Mouse (Mus musculus): ENCODE results near the gene Slc4a8. TPM values are rescaled to one million over a fixed set of nuclear protein-coding genes. Genes with fewer than 3 reads are reported as not detected.

Gene Slc4a8
- polyA plus RNA-seq, 1 experiment from 2014 or later, result 11.2 TPM

GRCm38 (mm10) chr15:100870775-100871106 is 109.2 kb downstream of the Slc4a8 start:
- H3K27ac ChIP-seq (ENCODE audit: low read depth, low read length), result peak overlapping the region; percentile 85
- under 1% methylated on average over 14 of the region's 69 CpGs for WGBS
- peak overlapping the region; percentile 84 for H3K4me3 ChIP-seq (ENCODE audit: low read depth, low read length)
- peak overlapping the region; percentile 92 for H3K9ac ChIP-seq (ENCODE audit: low read length)
- ATAC-seq (peak; percentile 76), DNase-seq (ENCODE audit: low spot score) (peak; percentile 86)
- peaks cover 10% of the 10 kb centered on the region for H3K4me1 ChIP-seq (ENCODE audit: control insufficient read depth, insufficient read depth, low read length)
- peak overlapping the region; percentile 83 for H3K4me2 ChIP-seq (ENCODE audit: low read length)
- H3K36me3 ChIP-seq (ENCODE audit: control insufficient read depth, insufficient read depth, low read length), result no peaks in the 10 kb centered on the region
- H3K27me3 ChIP-seq (replicated peaks; ENCODE audit: control insufficient read depth, insufficient read depth, low read length), result peaks cover 8% of the 10 kb centered on the region; the same call in 1 of the 2 replicates
- H3K9me3 ChIP-seq (replicated peaks; ENCODE audit: control insufficient read depth, low read length), result no peaks in the 10 kb centered on the region

- Histone ChIP-seq H3K27me3 (replicated peaks; ENCODE audit: control insufficient read depth, insufficient read depth, low read length) (peaks cover 8% of the 10 kb centered on the region; the same call in 1 of the 2 replicates), H3K27ac (ENCODE audit: low read depth, low read length) (peak overlapping the region; percentile 85), H3K9me3 (replicated peaks; ENCODE audit: control insufficient read depth, low read length) (no peaks in the 10 kb centered on the region), H3K36me3 (ENCODE audit: control insufficient read depth, insufficient read depth, low read length) (no peaks in the 10 kb centered on the region), H3K4me1 (ENCODE audit: control insufficient read depth, insufficient read depth, low read length) (peaks cover 10% of the 10 kb centered on the region), H3K4me3 (ENCODE audit: low read depth, low read length) (peak overlapping the region; percentile 84), H3K4me2 (ENCODE audit: low read length) (peak overlapping the region; percentile 83), H3K9ac (ENCODE audit: low read length) (peak overlapping the region; percentile 92)
- under 1% methylated on average over 53 of the region's 53 CpGs for WGBS
- DNase-seq (ENCODE audit: low spot score) (peak; percentile 33), ATAC-seq (peak; percentile 64)
Measured at GRCm38 (mm10) chr15:100871107-100872011, 109.8 kb downstream of the Slc4a8 start.

GRCm38 (mm10) chr15:100873155-100873554 is 111.6 kb downstream of the Slc4a8 start:
- peak overlapping the region; percentile 11; the same call in 1 of the 2 replicates for H3K4me3 ChIP-seq (ENCODE audit: low read depth, low read length)
- WGBS, result 5% methylated on average over 16 of the region's 16 CpGs
- no peak for ATAC-seq
- peaks cover 10% of the 10 kb centered on the region for H3K4me1 ChIP-seq (ENCODE audit: control insufficient read depth, insufficient read depth, low read length)
- peak overlapping the region; percentile 83 for H3K4me2 ChIP-seq (ENCODE audit: low read length)
- peak; percentile 78 for DNase-seq (ENCODE audit: low spot score)
- H3K9ac ChIP-seq (ENCODE audit: low read length), result no peak overlapping the region
- peaks cover 7% of the 10 kb centered on the region; the same call in 1 of the 2 replicates for H3K27me3 ChIP-seq (replicated peaks; ENCODE audit: control insufficient read depth, insufficient read depth, low read length)
- H3K27ac ChIP-seq (ENCODE audit: low read depth, low read length), result no peak overlapping the region
- no peaks in the 10 kb centered on the region for H3K9me3 ChIP-seq (replicated peaks; ENCODE audit: control insufficient read depth, low read length)
- no peaks in the 10 kb centered on the region for H3K36me3 ChIP-seq (ENCODE audit: control insufficient read depth, insufficient read depth, low read length)

Other genes with a start within 250 kb of the Slc4a8 start
- 22.1 and 23.6 TPM in 2 replicates for gene Tfcp2, start 209.7 kb upstream of the Slc4a8 start, polyA plus RNA-seq (2014; fragmentation: Nextera tagmentation; extraction: Ambion mirVana)
- 36.9 and 42.0 TPM in 2 replicates for gene Pou6f1, start 161.8 kb upstream of the Slc4a8 start, polyA plus RNA-seq (2014; fragmentation: Nextera tagmentation; extraction: Ambion mirVana)
- gene Dazap2, start 146.4 kb upstream of the Slc4a8 start, polyA plus RNA-seq (2014; fragmentation: Nextera tagmentation; extraction: Ambion mirVana), result 210 and 254 TPM in 2 replicates
- gene Smagp, start 124.8 kb upstream of the Slc4a8 start, polyA plus RNA-seq (2014; fragmentation: Nextera tagmentation; extraction: Ambion mirVana), result 1.6 and 2.5 TPM in 2 replicates
- 0.18 and 0.66 TPM in 2 replicates for gene Bin2, start 92.2 kb upstream of the Slc4a8 start, polyA plus RNA-seq (2014; fragmentation: Nextera tagmentation; extraction: Ambion mirVana)
- 0.60 and 0.88 TPM in 2 replicates for gene Cela1, start 73.8 kb upstream of the Slc4a8 start, polyA plus RNA-seq (2014; fragmentation: Nextera tagmentation; extraction: Ambion mirVana)
- gene Galnt6, start 32.4 kb upstream of the Slc4a8 start, polyA plus RNA-seq (2014; fragmentation: Nextera tagmentation; extraction: Ambion mirVana), result 0.09 and 0.10 TPM in 2 replicates
- 6.8 and 12.5 TPM in 2 replicates for gene Scn8a, start 108.1 kb downstream of the Slc4a8 start, polyA plus RNA-seq (2014; fragmentation: Nextera tagmentation; extraction: Ambion mirVana)